Mouse (Mus musculus) left cerebral cortex, adult 9 months (tissue): Measurements from ENCODE around the gene Abce1.
"Not testable (repeated sequence)": the region's sequence is repeated elsewhere in the genome, so short reads cannot be mapped to it uniquely, and the experiment has no call there.

Experiments used
- DNase-seq, 2 experiments: peaks; one replicate each; pipeline ENCODE4 v3.0.0; 2022; ENCODE audit warnings: low spot score in 2 of 2

The Abce1 gene

DNA sequence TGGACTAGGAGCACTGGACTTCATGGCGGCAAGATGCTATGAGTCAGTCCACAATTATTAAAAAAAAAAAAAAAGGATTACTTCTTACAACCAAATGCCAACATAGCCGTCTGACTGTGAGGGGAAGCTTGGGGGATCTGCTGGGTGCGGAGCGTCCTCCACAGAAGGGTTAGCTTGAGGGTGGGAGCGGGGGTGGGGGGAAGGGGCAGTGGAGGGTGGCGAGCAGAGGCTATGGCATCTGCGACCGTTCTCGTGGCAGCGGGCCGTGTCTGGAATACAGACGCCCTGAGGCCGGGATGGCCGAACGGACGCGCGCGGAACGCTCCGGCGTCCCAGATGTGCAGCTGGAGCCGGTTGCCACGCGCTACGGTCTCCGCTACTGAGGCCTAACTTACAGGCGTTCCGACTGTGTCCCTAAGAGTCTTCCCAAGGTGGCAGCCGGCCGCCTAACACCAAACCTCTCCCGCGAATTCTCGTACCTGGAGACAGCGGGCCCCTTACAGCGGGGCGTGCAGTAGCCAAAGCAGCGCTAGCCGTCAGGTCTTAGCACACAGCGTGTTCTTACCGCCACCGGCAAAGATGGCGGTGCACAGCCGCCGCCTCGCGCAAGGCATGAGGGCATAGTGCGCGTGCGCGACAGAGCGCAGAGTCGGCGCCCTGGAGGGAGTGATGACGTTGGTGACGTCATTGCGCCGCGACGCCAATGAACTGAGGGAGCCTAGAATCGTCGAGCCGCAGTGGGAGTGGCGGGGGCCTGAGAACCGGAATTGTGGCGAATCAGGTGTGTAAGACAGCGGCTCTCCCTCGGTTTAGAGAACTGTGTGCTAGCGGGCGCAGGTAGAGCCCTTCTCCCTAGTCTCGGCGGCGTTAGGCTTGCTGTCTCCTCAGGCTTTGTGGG, at the start of gene Abce1, which contains the start of gene Anapc10:
TSS of gene Abce1 (minus strand) at position 677 of the 898 bp plus-strand sequence.
TSS of gene Anapc10 (plus strand) at position 757 of the 898 bp plus-strand sequence.
- peak; percentile 90 to 98 for DNase-seq

DNA sequence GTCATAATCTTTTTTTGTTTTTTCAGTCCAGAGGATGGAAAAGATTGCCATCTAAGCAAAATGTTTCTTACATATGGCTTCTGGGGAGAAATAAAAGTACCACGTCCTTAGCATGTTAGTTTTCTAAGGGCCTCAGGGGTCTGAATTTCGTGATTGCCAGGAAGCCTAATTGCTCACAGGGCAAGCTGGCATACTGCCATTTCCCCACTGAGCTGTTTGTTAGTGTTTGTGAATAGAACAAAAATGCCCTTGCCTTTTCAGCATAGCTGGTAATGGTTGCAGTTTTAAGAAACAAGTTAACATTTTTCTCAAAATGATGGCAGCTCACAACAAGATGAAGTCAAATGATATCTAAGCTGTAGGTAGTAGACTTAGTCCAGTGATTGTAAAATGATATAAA, 38.8 kb upstream of the Abce1 start:
- no peak for DNase-seq

DNA sequence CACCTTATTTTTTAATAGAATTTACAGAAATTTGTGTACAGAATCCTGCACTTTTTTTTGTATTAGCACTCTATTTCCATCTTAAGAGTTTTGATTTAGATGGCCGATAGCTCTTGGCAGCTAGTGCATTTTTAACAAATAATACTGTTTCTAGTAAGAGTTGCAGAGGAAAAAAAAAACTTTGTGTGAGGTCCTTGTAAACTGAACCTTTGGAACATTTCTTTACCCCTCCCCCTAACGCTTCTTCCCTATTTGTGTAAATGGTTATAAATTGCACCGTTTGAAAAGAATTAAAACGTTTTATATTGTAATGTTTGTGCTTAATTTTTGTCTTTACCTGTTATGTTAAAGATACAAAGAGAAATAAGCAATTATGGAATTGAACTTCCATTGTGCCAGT, 37.1 kb upstream of the Abce1 start:
- DNase-seq: no peak

DNA sequence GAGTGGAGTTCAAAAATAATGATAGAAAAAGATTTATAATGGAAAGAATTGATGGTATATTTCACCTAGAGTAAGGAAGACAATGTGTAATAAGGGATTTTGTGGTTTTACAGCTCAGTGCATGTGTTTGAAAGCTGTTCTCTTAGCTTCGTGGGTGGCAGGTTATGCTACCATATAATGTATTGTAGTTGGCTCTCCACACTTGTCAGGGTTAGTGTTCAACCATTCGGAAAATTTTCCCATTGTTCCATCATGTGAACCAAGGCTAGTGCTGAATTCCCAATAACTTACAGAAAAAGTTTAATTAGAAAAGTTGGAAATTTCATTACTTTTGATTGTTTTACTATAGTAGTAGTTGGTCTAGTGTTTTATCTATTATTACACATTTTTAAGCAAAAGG, 36.6 kb upstream of the Abce1 start:
- no peak for DNase-seq

DNA sequence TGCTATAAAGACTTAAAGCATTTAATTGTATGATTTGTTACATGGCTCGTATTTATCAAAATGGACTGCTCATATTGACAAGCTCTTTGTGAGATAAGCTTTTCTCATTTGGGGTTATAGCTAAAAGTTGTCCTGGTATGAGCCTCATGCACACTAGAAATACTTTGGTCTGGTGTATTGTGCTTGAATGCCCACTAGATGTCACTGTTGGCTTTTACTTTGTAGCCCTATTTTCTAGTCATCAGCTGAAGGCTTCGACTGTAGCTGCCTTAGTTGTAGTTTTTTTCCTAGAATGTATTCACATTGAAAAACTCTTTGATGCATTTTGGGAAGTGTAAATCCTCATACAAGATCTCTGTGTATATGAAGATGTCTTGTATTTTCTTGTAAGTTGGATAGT, 22.8 kb upstream of the Abce1 start:
- DNase-seq: peak in 1 of 2 experiments; percentile 54

DNA sequence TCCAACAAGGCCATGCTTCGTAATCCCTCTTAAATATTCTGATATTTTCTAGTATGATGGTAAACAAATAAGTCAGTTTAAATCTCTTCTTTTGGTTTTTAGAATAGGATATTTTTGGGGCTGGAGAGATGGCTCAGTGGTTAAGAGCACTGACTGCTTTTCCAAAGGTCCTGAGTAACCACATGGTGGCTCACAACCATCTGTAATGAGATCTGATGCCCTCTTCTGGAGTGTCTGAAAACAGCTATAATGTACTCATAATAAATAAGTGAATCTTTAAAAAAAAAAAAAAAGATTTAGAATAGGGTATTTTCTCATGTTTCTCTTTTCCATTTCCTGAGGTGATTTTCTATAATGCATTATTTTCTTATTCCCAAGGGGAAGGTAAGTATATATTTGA, 16.4 kb upstream of the Abce1 start:
- DNase-seq: no peak

DNA sequence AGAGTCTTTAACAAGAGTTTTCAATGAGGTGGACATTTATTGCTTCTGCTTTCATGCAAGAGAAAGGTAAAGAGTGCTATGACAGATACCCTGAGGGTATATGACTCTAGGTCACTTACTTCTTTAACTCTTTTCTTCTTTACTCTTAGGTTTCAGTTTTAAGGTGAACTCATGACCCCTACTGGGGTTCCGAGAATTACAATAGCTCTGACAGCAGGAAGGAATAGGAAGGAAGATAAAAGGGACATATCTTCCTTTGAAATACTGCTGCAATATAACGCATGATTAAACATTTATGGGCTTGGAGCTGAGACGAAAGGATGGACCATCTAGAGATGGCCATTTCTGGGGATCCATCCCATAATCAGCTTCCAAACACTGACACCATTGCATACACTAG, 13.0 kb upstream of the Abce1 start:
- DNase-seq: no peak

DNA sequence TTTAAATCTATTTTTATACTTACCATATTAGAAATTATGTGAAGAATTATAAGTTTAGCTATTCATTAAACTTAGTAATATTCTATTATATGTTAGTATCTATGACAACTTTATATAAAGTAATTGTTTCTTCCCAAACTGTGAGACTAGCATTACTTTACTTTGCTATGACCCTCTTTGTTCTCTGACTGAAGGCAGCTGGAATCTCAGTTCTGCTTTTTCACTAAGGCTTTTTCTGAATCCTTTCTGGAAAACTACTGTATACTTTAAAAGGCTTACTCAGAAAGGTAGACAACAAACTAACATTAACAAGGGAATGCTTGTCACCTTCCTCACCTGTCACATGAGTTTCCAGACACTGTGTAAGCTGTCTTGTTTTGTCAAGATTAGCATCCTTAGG, 11.8 kb upstream of the Abce1 start:
- DNase-seq: no peak

DNA sequence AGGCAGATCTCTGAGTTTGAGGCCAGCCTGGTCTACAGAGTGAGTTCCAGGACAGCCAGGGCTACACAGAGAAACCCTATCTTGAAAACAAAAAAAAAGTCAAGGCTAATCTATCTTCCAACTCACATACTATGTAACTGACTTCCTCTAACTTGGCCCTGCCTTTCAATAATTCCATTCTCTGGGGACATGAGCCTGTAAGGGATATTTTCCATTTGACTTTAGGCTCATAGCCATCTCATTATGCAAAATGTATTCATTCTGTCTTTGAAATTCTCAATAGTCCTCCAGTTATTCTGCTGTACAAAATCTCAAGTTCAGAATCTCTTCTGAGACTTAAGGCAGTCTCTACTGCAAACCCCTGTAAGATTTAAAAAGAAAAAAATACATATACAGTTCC, 10.0 kb upstream of the Abce1 start:
- DNase-seq: no peak

DNA sequence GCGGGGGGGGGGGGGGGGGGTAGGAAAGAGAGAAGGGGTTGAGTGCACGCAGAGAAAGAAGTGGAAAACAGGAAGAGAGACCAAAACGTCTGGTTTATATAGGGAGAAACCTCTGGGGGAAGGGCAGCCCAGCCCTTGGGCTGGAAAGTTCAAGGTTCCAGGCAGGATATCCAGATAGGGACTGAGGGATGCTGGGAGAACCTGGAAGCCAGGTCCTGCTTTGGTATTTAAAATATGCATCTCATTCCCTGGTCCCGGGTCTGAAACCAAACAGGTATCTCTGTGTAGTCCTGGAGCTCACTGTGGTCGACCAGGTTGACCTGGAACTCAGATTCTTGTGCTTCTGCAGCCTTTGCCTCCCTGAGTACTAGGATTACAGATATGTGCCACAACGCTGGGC, 1.1 kb upstream of the Abce1 start:
- no peak for DNase-seq

DNA sequence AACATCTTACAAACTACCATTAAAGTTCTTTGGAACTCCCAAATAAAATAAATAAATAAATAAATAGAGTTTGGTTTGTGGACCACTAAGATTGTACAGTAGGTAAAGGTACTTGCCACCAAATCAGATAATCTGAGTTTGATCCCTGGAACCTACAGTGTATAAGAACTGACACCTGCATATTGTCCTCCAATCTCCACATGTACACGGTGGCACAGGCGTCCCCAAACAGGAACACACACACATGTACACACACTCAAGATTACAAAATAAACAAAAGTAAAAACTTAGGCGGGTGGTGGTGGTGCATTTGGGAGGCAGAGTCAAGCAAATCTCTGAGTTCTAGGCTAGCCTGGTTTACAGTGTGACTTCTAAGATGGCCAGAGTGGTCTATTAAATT, 4.9 kb downstream of the Abce1 start:
- no peak for DNase-seq

DNA sequence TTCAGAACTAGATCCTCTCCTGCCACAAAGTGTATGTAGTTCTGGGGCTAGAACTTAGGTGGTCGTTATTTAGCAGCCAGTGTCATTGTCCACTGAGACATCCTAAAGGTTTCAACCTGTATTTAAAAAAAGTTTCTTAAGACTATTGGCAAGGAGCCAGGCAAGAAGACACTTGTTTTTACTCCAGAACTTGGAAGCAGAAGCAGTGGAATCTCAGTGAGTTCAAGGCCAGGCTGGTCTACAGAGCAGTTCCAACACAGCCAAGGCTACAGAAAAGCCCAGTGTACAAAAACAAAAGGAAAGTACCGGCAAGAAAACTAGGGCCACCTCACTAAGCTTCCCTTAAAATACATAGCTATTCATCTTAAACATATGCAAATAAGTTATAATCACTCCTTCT, 19.0 kb downstream of the Abce1 start:
- DNase-seq: no peak

DNA sequence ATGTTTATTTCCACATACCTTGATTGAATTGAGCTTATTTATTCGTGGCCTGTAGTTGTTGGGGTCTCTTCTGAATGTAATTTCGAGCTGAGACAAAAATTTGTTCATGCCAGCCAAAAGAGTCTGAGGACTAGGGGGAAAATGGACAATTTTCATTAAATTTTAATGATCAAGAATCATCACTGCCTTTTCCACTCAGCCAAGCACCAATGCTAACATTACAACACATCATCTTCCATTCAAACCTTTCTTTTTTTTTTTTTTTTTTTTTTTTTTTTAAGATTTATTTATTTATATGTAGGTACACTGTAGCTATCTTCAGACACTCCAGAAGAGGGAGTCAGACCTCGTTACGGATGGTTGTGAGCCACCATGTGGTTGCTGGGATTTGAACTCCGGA, 25.6 kb downstream of the Abce1 start:
- not testable (repeated sequence) for DNase-seq

DNA sequence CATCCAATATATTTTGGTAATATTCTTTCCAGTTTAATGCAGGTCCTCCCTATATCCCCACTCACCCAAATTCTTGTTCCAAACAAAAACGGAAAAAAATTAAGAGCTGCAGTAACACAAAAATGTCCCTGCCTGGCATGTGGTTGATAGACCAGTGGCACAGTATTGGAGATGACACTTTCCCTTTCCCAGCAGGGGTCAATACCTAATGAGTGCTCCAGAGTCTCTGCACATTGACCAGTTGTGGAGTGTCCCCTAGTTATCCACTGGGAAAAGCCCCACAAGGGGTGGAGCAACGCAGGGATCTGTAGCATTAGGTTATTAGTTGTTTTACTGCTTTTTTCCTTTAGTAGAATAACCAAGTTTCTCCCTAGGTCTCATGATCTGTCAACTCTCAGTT, 30.6 kb downstream of the Abce1 start:
- DNase-seq: no peak

DNA sequence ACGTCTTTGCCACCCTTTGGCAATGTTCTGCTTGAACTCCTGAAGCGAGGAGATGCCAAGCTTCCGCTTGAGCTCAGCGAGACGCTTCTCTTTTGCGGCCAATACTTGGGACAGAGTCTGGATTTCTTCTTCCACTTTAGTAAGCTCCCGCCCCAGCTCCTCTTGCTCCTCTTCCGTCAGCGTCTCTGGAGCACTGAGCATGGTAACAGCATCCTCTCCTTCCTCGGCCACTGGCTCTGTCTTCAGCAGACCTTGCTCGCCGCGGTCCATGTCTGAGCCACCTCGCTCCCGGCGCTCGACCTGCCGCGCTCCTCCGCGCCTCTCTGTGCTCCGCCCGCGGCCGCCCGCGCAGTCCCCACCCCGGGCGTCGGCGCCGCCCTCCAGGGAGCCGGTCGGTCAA, 31.0 kb downstream of the Abce1 start:
- DNase-seq: no peak

DNA sequence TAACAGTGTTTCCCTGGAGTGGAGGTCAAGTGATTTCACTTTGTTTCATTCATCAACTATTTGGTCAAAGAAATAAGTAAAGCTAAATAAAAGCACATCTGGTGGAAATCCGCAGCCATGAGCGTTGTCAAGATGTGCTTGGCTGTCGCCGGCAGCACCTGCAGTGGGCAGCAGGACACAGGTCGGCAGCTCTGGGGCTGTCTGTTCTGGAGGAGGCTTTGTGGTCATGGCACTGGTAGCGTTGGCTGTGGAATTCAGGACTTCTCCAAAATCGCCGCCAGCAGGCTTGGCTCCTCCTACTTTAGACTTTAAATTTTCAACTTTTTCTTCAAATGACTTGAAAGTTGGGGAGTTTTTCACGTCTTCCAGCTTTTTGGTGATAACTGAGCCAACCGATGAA, 31.5 kb downstream of the Abce1 start:
- not testable (repeated sequence) for DNase-seq

DNA sequence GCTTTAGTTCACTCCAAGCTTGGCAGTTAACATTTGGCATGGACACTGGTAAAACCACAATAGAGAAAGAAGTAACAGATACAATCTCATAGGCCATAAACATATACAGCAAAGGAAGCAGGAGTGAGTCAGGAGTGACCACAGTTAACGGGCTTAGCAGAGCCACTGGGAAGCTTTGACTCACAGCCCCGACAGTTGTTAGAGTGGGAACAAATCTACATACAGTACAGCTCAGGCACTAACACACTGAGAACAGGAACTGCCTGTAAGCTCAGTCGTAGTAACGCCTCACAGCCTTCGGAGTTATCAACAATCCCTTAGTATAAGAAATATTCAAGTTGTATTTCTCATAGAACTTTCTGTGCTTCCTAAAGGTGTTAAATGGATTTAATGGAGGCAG, 32.5 kb downstream of the Abce1 start:
- no peak for DNase-seq

DNA sequence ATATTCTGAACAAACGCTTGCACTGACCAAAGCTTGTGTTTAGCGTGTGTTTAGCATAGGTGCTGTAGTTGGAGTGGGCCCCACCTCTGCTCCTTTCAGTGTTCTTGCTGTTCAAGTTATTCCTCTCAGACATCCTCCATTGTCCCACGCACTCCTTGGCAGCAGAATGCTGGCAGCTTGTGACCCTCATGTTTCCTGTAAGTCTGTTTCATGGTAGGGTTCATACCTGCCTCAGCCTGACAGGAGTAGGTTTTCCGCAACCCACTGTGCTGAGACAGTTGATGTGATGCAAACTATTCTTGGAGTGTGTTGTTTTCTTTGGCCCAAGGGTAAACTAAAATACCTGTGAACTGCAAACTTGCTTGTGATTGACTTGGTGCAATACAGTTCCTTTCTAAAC, 35.1 kb downstream of the Abce1 start:
- DNase-seq: no peak

DNA sequence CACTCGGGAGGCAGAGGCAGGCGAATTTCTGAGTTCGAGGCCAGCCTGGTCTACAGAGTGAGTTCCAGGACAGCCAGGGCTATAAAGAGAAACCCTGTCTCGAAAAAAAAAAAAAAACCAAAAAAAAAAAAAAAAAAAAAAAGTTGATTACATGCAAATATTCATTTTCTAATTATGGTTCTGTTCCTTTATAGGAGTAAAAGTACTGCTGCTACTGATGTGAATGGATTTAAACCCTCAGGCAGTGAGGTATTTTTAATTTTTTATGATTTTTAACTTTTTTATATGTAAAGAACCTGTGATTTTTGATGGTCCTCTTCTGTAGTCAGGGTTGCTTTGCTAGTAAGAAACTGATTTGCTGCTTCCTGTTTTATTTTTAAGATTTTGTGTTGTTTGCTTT, 52.8 kb downstream of the Abce1 start:
- DNase-seq: not testable (repeated sequence)

DNA sequence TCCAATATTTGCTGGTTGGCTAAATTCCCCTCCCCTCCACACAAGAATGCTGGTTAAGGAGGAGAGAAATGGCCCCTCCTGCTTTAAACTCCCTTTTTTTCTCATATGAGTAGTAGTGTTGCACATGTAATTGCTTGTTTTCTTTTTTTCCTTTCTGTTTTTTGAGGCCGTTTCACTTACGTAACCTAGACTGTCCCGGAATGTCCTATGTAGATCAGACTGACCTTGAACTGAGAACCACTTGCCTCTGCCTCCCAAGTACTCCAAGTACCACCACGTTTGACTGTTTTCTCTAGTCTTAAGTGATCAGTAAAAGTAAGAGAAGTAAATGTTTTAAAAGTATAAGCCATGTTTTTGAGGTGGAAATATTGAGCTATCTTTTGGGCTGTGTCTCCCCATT, 57.8 kb downstream of the Abce1 start:
- no peak for DNase-seq

DNA sequence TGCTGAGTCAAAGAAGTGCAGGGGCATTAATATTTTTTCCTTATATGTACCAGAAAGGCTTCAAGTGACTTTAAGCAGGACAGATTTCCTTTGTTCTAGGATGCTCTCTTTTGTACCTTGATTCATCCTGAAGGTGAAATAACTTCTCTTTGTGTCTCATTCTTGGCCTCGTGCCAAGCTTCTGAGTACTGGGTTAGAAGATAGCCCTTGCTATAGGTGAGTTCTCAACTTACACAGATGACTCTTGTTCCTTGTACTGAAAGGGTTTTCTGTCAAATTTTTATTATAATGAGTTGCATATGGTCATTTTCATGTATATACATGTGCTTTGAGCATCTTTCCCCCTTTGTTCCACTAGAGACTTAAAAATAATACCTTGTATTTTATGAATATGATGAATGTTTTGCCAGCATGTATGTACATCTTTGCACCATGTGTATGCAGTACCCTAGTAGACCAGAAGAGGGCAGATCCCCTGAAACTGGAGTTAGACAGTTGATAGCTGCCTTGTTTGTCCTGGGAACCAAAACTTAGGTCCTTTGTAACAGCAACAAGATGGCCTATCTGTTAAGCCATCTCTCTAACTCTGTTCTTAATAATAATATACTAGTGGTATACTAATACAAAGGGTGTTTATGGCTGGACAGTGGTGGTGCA, 61.3 kb downstream of the Abce1 start:
- DNase-seq: no peak

DNA sequence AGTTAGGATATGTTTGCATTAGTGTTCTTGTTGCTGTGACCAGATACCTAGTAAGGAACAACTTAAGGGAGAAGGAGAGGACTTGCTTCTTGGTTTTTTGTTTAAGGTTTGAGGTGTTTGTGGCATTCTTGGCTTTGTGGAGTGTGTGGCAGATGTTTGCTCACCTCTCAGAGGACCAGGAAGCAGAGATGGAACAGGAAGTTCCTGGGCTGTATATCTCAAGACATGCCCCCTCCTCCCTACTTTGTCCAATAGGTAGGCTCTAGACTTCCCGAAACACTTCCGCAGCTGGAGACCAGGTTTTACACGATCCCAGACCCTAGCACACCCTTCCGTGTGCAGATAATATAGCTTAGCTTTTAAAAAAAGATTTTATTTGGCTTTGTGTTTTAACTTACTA, 62.0 kb downstream of the Abce1 start:
- DNase-seq: no peak

DNA sequence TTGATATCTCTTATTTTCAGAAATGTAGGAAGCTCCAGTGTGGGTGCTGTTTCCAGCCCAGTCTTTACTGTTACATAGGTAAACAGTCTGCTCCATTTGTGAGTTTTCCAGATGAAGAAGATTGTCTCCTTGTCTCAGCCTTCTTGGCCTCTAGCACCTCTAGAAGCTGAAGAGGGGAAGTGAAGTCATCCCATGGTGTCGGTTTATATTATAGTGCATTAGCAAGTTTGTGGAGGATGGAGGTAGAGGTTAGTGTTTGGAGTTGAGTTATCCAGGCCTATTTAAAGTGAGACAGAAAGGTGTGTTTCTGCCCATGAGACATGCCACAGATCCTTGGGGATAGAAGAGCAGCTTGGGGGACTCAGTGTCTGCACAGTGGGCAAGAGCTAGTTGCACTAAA, 70.4 kb downstream of the Abce1 start:
- DNase-seq: no peak
